Mouse (Mus musculus) left cerebral cortex, postnatal 4 days (tissue): Measurements from ENCODE around the gene Bhmt. TPM values are rescaled to one million over a fixed set of nuclear protein-coding genes. Genes with fewer than 3 reads are reported as not detected.

ENCODE experiments used
- DNase-seq: peaks from one replicate; pipeline ENCODE4 v3.0.0-alpha.2; 2022
- intact Hi-C: fragments of 180-260 bp; cut with DNase I; formaldehyde crosslinking; loops from one replicate; pipeline ENCODE4 v1.15.1; 2025
- total RNA-seq, 2 experiments: library from RNA; stranded (reverse); gene quantifications; 2 replicates each; pipeline ENCODE4 v1.2.3; 2021

Gene Bhmt
- not detected for total RNA-seq

- intact Hi-C loops, result no loop called here
- DNase-seq, result no peak
These were observed at the start of gene Bhmt for GRCm38 (mm10) chr13:93637282-93638245. Gene Bhmt, minus strand, starts transcription at chr13:93637961.

DNA sequence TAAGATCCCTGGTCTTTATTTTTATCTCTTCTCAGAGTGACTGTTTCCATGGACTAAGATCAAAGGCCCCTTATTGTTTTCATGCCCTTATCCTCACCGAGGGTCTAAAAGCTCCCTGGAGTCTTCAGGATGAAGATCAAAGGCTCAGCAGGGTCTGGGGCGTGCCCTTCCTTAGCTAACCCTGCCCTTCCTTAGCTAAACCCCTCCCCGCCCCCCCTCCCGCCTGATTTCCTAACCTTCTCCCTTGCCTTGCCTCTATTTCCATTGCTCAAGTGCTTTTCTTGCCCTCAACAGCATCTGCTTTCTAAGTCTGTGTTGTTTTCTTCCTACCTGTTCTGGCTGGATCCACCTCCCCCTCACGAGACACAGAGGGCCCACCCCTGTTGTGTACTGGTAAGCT is 49.6 kb upstream of the Bhmt start:
- intact Hi-C loops, result no loop called here
- DNase-seq, result no peak

DNA sequence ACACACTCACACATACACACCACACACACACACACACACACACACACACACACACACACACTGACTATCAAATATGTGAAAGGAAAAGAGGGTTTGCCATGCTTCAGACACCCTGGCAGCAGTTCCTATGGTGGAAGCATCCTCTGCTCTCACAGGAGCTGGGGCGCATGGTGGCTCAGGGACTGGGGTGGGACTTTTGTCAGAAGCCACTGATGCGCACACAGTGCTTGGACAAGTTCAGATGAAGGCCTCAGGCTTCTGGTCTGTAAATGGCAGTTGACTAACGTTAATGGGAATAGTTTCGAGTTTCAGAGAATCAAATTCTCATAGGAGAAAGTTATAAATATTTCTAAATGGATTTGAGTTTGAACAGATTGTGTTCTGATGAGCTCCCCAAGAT is 47.5 kb upstream of the Bhmt start:
- DNase-seq, result no peak
- intact Hi-C loops, result no loop called here

DNA sequence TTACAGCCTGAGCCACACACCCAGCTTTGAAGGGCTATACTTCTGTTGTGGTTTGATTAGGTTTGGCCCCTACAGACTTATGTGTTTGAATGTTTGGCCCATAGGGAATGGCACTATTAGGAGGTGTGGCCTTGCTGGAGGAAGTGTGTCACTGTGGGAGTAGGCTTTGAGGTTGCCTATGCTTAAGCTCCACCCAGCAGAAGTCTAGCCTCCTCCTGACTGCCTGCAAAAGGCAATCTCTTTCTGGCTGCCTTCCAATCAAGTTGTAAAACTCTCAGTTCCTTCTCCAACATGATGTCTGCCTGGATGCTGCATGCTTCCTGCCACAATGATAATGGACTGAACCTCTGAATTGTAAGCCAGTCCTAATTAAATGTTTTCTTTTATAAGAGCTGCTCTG is 45.6 kb upstream of the Bhmt start:
- no peak for DNase-seq
- intact Hi-C loops, result no loop called here

DNA sequence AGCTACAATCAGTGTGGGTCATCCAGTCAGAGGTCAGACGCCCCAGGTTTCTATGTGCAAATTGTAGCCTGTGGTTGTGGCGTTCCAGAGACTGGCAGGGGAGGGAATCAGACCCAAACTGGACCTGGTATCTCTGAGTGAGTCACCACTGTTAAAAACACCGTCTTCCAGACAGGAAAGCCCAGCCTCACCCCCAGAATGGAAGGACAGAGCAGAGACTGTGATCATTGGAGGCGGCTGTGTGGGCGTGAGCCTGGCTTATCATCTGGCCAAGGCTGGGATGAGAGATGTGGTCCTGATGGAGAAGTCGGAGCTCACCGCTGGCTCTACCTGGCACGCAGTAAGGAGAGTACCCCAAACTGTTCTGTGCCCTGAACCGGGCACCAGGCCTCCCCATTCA is 39.1 kb upstream of the Bhmt start:
- intact Hi-C loops, result no loop called here
- DNase-seq, result no peak

DNA sequence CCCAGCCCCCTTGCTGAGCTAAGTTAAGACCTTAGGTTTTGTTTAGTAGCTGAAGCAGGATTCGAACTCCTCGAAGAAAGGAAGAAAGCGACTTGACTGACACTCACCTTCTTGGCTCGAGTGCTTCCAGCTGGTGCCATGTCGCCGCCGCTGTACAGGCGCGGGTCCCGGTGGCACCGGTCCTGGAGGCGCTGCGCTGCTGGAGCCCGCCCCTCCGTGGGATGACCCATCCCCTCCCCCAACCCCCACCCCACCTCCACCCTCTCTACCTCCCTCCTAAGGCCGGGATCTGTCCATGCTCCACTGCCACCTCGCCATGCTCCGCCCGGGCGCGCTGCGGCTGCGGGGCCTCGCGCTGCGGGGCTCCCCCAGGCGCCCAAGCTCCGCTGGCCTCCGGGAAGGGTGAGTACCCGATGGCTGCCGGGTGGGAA is 36.4 kb upstream of the Bhmt start, which contains the start of the genes Bhmt2 and Dmgdh:
TSS of gene Bhmt2 (minus strand) at position 172 of the 431 bp plus-strand sequence.
TSS of gene Dmgdh (plus strand) at position 303 of the 431 bp plus-strand sequence.
- intact Hi-C loops, result no loop called here
- no peak for DNase-seq

- intact Hi-C loops, result no loop called here
These were observed 35.5 kb upstream of the Bhmt start for GRCm38 (mm10) chr13:93673296-93673695.

GRCm38 (mm10) chr13:93672371-93672770 is 34.6 kb upstream of the Bhmt start:
- no peak for DNase-seq
- intact Hi-C loops, result no loop called here

More at GRCm38 (mm10) chr13:93673296-93673695, 35.5 kb upstream of the Bhmt start:
- DNase-seq, result no peak

GRCm38 (mm10) chr13:93667586-93667985 is 29.8 kb upstream of the Bhmt start:
- intact Hi-C loops, result no loop called here
- no peak for DNase-seq

GRCm38 (mm10) chr13:93657941-93658340 is 20.2 kb upstream of the Bhmt start:
- intact Hi-C loops, result no loop called here
- peak; percentile 14 for DNase-seq

- no peak for DNase-seq
- intact Hi-C loops, result no loop called here
These were observed 15.6 kb upstream of the Bhmt start for GRCm38 (mm10) chr13:93653382-93653781.

- intact Hi-C loops, result no loop called here
- DNase-seq, result no peak
These were observed 10.8 kb upstream of the Bhmt start for GRCm38 (mm10) chr13:93648387-93649130.

DNA sequence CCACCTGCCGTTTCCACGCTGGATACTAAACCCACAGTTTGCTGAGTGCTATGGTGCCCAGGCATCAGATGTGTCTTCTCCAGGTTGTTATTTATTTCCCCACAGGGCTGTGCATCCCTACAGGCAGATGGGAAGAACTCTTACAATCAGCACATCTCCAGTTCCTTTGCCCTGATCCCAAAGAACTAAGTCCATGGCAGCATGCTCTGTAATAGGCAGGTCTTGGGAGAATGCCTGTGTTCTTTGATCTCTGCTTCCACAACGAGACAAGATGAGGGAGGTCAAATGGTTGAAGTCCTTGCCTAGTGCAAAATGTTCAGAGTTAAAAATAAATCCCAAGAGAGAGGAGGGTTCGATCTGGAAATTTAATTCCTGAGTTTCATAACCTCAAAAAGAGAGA is 1.9 kb upstream of the Bhmt start:
- DNase-seq, result no peak
- intact Hi-C loops, result no loop called here

- peak; percentile 29 for DNase-seq
- intact Hi-C loops, result no loop called here
These were observed 1.2 kb downstream of the Bhmt start for GRCm38 (mm10) chr13:93636561-93636960.

DNA sequence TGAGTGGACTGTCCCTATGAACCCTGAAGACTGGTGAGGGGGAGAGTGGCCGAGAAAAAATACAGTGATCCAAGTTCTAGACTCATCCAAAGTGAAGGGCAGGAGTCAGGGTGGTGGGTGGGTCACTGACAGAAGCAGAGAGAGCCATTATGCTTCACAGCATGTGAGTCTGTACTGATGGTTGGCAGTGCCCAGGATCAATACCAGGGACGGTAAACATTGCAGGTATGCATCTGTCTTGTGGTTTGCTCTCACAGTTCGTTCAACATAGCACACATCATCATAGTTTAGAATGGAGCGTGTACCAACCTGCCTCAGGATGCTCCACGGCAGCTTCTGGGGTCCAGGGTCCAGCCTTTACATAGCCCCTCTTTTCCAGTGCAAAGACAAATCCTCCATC is 4.8 kb downstream of the Bhmt start:
- intact Hi-C loops, result no loop called here
- no peak for DNase-seq

DNA sequence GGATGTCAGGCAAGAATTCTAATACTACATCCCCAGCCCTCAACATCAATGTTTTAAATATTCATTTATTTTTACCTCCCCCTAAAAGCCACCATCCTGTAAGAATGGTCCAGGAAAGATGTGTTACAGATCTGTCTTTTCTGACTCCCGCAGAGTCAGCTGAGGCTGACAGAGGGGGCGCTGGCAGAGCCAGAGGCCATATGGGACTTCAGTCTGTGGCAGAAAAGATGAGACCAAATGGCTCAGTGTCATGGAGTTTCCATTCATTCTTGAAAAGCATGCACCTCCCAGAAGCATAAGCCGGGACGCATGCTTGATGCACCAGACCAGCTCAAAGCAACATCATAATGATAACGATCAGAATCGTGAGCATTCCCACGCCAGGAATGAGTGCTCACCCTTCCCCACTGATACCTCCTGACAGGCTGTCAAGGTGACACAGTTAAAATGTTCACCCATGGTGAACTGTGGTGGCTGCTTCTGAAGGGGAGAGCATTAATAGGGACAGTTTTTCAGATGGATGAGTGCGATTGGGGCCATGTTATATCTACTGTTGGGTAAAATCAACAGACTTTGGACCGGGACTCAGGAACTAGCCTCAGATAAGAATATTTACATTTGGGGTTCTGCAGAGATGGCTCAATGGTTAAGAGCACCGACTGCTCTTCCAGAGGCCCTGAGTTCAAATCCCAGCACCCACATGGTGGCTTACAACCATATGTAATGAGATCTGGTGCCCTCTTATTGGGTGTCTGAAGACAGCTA is 6.6 kb downstream of the Bhmt start:
- DNase-seq, result peak; percentile 64
- intact Hi-C loops, result no loop called here

DNA sequence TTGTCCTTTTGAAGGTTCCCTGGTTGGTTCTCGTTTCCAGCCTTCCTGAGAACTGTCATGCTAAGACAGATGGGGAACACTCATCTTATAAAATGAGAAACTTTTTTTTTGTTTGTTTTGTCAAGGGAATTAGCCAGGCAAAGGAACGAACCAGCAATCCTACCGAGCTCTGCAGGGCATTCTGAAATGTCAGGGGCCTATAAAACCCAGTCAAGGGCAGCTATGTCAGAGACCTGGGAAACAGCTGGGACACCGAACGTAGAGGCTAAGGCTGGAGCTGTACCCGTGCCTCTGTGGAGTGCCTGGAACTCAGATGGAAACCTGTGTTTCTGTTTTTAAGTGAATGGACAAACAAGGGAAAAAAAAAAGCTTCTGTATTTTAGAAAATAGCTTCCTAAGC is 8.9 kb downstream of the Bhmt start:
- intact Hi-C loops, result no loop called here
- no peak for DNase-seq

GRCm38 (mm10) chr13:93614361-93614948 is 23.3 kb downstream of the Bhmt start:
- DNase-seq, result no peak
- intact Hi-C loops, result loop anchor here (5.0 to 10.0 kb wide), 3 partner anchors 108 to 860 kb away; no protein-coding TSS in a partner anchor

DNA sequence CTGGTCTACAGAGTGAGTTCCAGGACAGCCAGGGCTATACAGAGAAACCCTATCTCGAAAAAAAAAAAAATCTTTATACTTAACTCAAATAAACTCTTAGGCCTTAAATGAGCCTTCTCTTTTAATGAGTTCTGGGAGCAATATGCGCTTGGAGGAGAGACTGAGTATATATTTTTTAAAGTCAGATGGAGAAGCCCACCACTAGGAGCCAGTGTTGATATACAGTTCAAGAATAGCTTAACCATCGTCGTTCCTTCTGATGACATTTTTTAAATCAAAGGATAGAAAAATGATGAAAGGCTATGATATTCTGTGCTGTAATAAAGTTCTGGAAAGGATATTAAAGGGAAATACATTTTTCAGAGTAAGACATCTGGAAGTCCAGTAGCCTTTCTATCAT is 24.0 kb downstream of the Bhmt start:
- no peak for DNase-seq
- intact Hi-C loops, result loop anchor here (5.0 to 10.0 kb wide), 3 partner anchors 109 to 859 kb away; no protein-coding TSS in a partner anchor
